Mouse (Mus musculus) heart, postnatal 0 days (tissue): ENCODE results near the gene Hivep3. TPM values are rescaled to one million over a fixed set of nuclear protein-coding genes. Genes with fewer than 3 reads are reported as not detected.

Experiments used
- ATAC-seq: fragments of 200-750 bp; cut with Nextera tagmentation; 2 replicates; pipeline ENCODE4 v1.8.0; 2017; ENCODE audit warnings: low read depth, moderate number of reproducible peaks, moderate library complexity; ENCODE audit not compliant: insufficient read depth
- DNase-seq: peaks from one replicate; pipeline ENCODE4 v3.0.0-alpha.2; 2016; ENCODE audit warnings: low spot score
- H3K27ac ChIP-seq: fragments of 300-500 bp; sonication (generic); 2 replicates; pipeline ENCODE4 v1.5.1; 2014; ENCODE audit warnings: low read depth, mild to moderate bottlenecking
- H3K27me3 ChIP-seq: fragments of 300-500 bp; sonication (generic); 2 replicates; pipeline ENCODE4 v1.6.1; 2014; ENCODE audit warnings: low read length, mixed read lengths; ENCODE audit not compliant: control insufficient read depth, insufficient read depth
- H3K36me3 ChIP-seq: fragments of 300-500 bp; sonication (generic); replicated peaks from 2 replicates; pipeline ENCODE4 v1.6.1; 2014; ENCODE audit warnings: low read length, mixed read lengths; ENCODE audit not compliant: control insufficient read depth, insufficient read depth
- H3K4me1 ChIP-seq: fragments of 300-500 bp; sonication (generic); 2 replicates; pipeline ENCODE4 v1.6.1; 2014; ENCODE audit warnings: antibody characterized with exemption; ENCODE audit not compliant: control insufficient read depth, insufficient read depth
- H3K4me2 ChIP-seq: fragments of 300-500 bp; sonication (generic); 2 replicates; pipeline ENCODE4 v1.6.1; 2014; ENCODE audit warnings: low read depth, mild to moderate bottlenecking, low read length, moderate library complexity
- H3K4me3 ChIP-seq: fragments of 300-500 bp; sonication (generic); 2 replicates; pipeline ENCODE4 v1.5.1; 2014; ENCODE audit warnings: low read depth, low read length
- H3K9ac ChIP-seq: fragments of 300-500 bp; sonication (generic); replicated peaks from 2 replicates; pipeline ENCODE4 v1.6.1; 2014; ENCODE audit warnings: low read depth, low read length, mixed read lengths
- H3K9me3 ChIP-seq: fragments of 300-500 bp; sonication (generic); replicated peaks from 2 replicates; pipeline ENCODE4 v1.6.1; 2016; ENCODE audit warnings: low read length; ENCODE audit not compliant: control insufficient read depth
- CTCF ChIP-seq: IDR thresholded peaks from 2 replicates; pipeline ENCODE4 v1.5.1; 2016; ENCODE audit warnings: antibody characterized with exemption, control low read depth, low read depth
- EP300 ChIP-seq: IDR thresholded peaks from 2 replicates; pipeline ENCODE4 v1.6.1; 2016; ENCODE audit warnings: antibody characterized with exemption, low read depth
- WGBS: fragments of 180-500 bp; shearing (Covaris S2); extraction: QIAGEN DNeasy Blood & Tissue Kit; methylation state at CpG from one replicate; pipeline ENCODE4 v1.1.7; 2014; 5-methylcytosine and 5-hydroxymethylcytosine counted together
- polyA plus RNA-seq: library from polyadenylated mRNA; unstranded; fragments of >200 nt; fragmentation: Nextera tagmentation; extraction: Ambion mirVana; gene quantifications from 2 replicates; pipeline ENCODE4 v1.2.1, GENCODE M21; 2015
- total RNA-seq: library from RNA; depleted of rRNA; stranded (reverse); fragments of >200 nt; gene quantifications from 2 replicates; pipeline ENCODE4 v1.2.3, GENCODE M21; 2014; ENCODE audit warnings: low replicate concordance

Gene Hivep3
- total and polyA plus RNA-seq, 2 experiments from 2014 or later: 5.8 to 10.4 TPM

DNA sequence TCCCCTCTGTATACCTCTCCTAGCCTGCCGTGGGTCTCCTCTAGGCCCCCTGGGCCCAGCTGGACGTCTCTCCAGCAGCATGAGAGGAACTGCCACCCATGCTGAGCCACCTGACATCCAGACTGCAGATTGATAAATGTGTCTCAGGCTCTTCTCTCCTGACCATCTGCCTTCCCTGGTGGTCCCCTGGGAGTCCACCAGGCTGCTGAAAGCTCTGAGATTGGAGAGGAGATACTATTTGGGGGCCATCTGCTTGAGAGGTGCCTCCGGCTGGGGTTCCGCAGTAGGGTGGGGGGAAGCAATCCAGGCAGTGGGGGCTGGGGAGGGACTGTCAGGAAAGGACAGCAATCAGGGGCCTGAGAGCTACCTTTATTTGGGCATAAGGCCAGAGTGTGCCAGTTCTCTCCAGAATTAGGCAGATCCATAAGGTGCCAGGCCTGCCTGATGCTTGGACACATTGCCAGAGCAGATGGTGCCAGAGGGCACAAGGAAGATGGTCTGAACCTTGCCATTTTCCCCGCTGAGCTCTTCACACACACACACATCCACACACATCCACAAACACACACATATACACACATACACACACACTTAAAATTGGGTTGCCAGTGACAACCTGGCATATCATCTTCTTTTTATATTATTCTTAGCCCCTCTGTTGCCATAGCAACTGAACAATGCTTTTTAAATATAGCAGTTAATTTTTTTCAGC lies 253.2 kb downstream of the Hivep3 start:
- TF ChIP-seq EP300: no peak
- TF ChIP-seq CTCF: no peak
- H3K4me2 ChIP-seq: no peak overlapping the region
- ATAC-seq (no peak), DNase-seq (no peak)
- H3K4me1 ChIP-seq: peaks cover 14% of the 10 kb centered on the region; the same call in 1 of the 2 replicates
- WGBS: 77% methylated on average over 5 of the region's 5 CpGs
- H3K4me3 ChIP-seq: no peak overlapping the region
- H3K36me3 ChIP-seq: no peaks in the 10 kb centered on the region
- H3K27ac ChIP-seq: no peak overlapping the region
- H3K27me3 ChIP-seq: 0 out of 2 replicates have a peak, but pooled peaks cover 6% of the 10 kb centered on the region
- H3K9me3 ChIP-seq: no peaks in the 10 kb centered on the region
- no peak overlapping the region for H3K9ac ChIP-seq

DNA sequence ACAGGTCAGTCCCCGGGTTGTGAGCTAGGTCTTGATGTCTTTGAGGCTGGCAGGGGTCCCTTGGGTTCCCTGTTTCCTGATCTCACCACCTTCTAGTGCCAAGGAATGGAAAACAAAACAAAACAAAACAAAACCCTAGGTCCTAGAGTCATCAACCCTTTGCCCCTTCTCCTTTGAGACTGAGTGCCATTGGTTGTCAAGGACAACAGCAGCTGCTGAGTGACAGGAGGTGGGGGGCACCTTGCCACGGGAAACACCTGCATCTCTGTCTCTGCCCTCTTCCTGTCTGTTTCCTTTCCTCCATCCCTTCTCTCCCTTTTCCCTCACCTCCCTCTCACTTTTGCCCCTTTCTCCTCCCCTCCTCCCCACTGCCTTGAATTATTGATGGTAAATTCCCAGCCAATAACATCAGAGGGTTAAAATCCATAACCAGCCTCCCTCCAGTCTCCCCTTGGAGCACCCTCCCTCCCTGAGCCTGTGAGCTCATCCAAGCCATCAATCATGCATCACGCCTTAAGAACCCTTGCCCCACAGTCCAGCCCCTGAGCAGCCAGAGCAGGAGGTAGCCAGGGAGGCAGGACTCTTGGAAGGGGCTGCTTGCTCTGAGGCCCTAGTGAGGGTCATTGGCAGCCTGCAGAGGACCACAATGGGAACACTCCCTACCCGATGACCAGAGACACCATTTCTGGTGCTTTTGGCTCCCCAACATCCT lies 253.9 kb downstream of the Hivep3 start:
- Histone ChIP-seq H3K4me3 (no peak overlapping the region), H3K27ac (no peak overlapping the region), H3K4me1 (peaks cover 13% of the 10 kb centered on the region; the same call in 1 of the 2 replicates), H3K4me2 (no peak overlapping the region), H3K9ac (no peak overlapping the region), H3K9me3 (no peaks in the 10 kb centered on the region), H3K27me3 (0 out of 2 replicates have a peak, but pooled peaks cover 3% of the 10 kb centered on the region), H3K36me3 (no peaks in the 10 kb centered on the region)
- DNase-seq (no peak), ATAC-seq (no peak)
- TF ChIP-seq EP300 (no peak), CTCF (no peak)
- 55% methylated on average over 4 of the region's 4 CpGs for WGBS

DNA sequence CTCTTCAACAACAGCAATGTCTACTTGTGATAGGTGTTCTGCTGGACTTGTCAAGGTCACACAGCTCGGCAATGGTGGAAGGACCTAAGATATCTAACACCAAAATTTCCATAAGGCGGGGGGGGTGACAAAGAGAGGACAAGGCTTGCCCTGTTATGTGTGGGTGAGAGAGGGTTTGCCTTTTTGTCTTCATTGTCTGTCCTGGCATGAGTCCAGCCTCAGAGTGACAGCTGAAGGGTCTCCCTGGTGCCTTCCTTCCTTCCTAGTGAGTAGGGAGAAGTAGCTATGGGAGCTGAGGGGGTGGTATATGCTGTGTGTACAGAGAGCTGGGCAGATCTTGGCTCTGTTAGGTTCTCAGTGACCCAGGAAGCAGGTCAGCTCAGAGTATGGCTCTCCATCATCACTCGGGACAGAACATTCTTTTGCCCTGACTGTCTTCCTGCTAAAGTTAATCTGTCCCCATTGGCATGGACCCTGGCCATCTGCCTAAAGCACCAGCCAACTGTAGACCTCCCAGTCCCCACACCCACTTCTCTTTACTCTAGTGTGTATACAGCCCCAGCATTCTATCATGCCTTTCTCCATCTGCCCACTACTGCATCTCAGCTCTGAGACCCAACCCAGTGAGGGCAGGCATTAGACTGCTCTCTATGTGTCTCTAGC lies 255.6 kb downstream of the Hivep3 start:
- Histone ChIP-seq H3K9me3 (no peaks in the 10 kb centered on the region), H3K4me2 (no peak overlapping the region), H3K4me1 (peaks cover 13% of the 10 kb centered on the region; the same call in 1 of the 2 replicates), H3K36me3 (no peaks in the 10 kb centered on the region), H3K9ac (no peak overlapping the region), H3K27ac (no peak overlapping the region), H3K27me3 (no peaks in the 10 kb centered on the region), H3K4me3 (no peak overlapping the region)
- TF ChIP-seq CTCF: no peak
- TF ChIP-seq EP300: no peak
- DNase-seq (no peak), ATAC-seq (peak; percentile 44; the same call in 1 of the 2 replicates)
- WGBS: 38% methylated on average over 3 of the region's 3 CpGs

GRCm38 (mm10) chr4:119990346-119990745 lies 256.8 kb downstream of the Hivep3 start:
- no peak overlapping the region for H3K9ac ChIP-seq
- H3K27ac ChIP-seq: no peak overlapping the region
- peaks cover 13% of the 10 kb centered on the region; the same call in 1 of the 2 replicates for H3K4me1 ChIP-seq
- ATAC-seq (no peak), DNase-seq (no peak)
- no peaks in the 10 kb centered on the region for H3K27me3 ChIP-seq
- H3K4me3 ChIP-seq: no peak overlapping the region
- no peaks in the 10 kb centered on the region for H3K36me3 ChIP-seq
- H3K4me2 ChIP-seq: no peak overlapping the region
- WGBS: 61% methylated on average over 3 of the region's 3 CpGs
- H3K9me3 ChIP-seq: no peaks in the 10 kb centered on the region
- TF ChIP-seq CTCF (no peak), EP300 (no peak)

- DNase-seq (no peak), ATAC-seq (no peak)
- no peaks in the 10 kb centered on the region for H3K9me3 ChIP-seq
- no peak overlapping the region for H3K9ac ChIP-seq
- no peak overlapping the region for H3K4me3 ChIP-seq
- WGBS: 85% methylated on average over 3 of the region's 3 CpGs
- no peak overlapping the region for H3K4me2 ChIP-seq
- H3K36me3 ChIP-seq: no peaks in the 10 kb centered on the region
- H3K4me1 ChIP-seq: peaks cover 13% of the 10 kb centered on the region; the same call in 1 of the 2 replicates
- no peak overlapping the region for H3K27ac ChIP-seq
- TF ChIP-seq CTCF: no peak
- TF ChIP-seq EP300: no peak
- H3K27me3 ChIP-seq: no peaks in the 10 kb centered on the region
These were observed 257.3 kb downstream of the Hivep3 start for GRCm38 (mm10) chr4:119990841-119991240.
